Mouse (Mus musculus): ENCODE results near the gene Olfr583.

The Olfr583 gene

GRCm38 (mm10) chr7:103051000-103051399, at the start of gene Olfr583:
TSS of gene Olfr583 (plus strand) at chr7:103051300.
- DNase-seq (ENCODE audit: low spot score), result no peak

- DNase-seq (ENCODE audit: low spot score), result no peak
Observed at GRCm38 (mm10) chr7:103037724-103038123, 13.4 kb upstream of the Olfr583 start, which contains the start of gene Olfr582. TSS of gene Olfr582 (plus strand) at chr7:103038024.

GRCm38 (mm10) chr7:103081585-103081984, 30.5 kb downstream of the Olfr583 start, which contains the start of gene Olfr584:
TSS of gene Olfr584 (plus strand) at chr7:103081885.
- no peak for DNase-seq (ENCODE audit: low spot score)

- DNase-seq (ENCODE audit: low spot score), result no peak
Observed at GRCm38 (mm10) chr7:103097420-103097819, 46.3 kb downstream of the Olfr583 start, which contains the start of gene Olfr585. TSS of gene Olfr585 (plus strand) at chr7:103097720.
